Mouse (Mus musculus) cortical plate, adult 2 months (tissue): ENCODE measurements at regions not wholly inside any gene's neighbourhood (a gene's known extent, or its start where the extent isn't known, plus 50 kb on each side); places are given as distances from the start of the nearest gene placed in this dataset.

Source experiments
- CTCF ChIP-seq: fragments of 200-500 bp; IDR thresholded peaks from 2 replicates; pipeline ENCODE4 v1.5.1; 2011; ENCODE audit warnings: mild to moderate bottlenecking, control low read depth, low read length; ENCODE audit not compliant: insufficient read depth; ENCODE audit errors: extremely low read depth
- POLR2A ChIP-seq: fragments of 200-500 bp; IDR thresholded peaks from 2 replicates; pipeline ENCODE4 v1.6.1; 2011; ENCODE audit warnings: mild to moderate bottlenecking, low read length, control low read depth; ENCODE audit not compliant: insufficient read depth; ENCODE audit errors: extremely low read depth

DNA sequence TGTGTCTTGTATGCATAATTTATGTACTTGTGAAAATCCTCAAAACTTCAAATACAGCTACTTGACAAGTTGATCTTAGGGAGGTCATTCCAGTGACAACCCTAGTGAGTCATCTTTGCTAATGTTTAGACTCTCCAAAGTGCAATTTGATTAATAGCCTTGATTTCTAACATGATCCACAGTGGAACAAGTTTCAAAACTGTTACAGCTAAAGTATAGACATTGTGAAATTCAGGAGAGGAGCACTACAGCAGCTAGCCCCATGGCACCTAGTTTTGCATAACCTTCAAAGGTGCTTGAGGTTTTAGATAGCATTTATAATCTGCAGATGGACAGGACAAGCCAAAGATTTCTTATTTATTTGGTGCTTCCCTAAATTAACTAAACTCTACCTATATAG, 50.1 kb upstream of the Cop1 start:
- TF ChIP-seq CTCF (no peak), POLR2A (no peak)
